Mouse (Mus musculus) large intestine, adult 2 months (tissue): ENCODE measurements around the gene Lsm6. TPM values are rescaled to one million over a fixed set of nuclear protein-coding genes. Genes with fewer than 3 reads are reported as not detected.
"Not testable (repeated sequence)": the region's sequence is repeated elsewhere in the genome, so short reads cannot be mapped to it uniquely, and the experiment has no call there.

Experiments
- DNase-seq: peaks from one replicate; pipeline ENCODE4 v3.0.0-alpha.2; 2012; ENCODE audit warnings: low read depth, low spot score
- WGBS: fragments of 180-500 bp; shearing (Covaris S2); methylation state at CpG from one replicate; pipeline ENCODE4 v1.1.7; 2018; 5-methylcytosine and 5-hydroxymethylcytosine counted together
- polyA plus RNA-seq: library from polyadenylated mRNA; depleted of rRNA; stranded (reverse); fragments of >200 nt; gene quantifications from 2 replicates; pipeline ENCODE4 v1.2.3, GENCODE M21; 2012; rRNA removed

The Lsm6 gene
- polyA plus RNA-seq: 9.0 and 9.1 TPM in 2 replicates

DNA sequence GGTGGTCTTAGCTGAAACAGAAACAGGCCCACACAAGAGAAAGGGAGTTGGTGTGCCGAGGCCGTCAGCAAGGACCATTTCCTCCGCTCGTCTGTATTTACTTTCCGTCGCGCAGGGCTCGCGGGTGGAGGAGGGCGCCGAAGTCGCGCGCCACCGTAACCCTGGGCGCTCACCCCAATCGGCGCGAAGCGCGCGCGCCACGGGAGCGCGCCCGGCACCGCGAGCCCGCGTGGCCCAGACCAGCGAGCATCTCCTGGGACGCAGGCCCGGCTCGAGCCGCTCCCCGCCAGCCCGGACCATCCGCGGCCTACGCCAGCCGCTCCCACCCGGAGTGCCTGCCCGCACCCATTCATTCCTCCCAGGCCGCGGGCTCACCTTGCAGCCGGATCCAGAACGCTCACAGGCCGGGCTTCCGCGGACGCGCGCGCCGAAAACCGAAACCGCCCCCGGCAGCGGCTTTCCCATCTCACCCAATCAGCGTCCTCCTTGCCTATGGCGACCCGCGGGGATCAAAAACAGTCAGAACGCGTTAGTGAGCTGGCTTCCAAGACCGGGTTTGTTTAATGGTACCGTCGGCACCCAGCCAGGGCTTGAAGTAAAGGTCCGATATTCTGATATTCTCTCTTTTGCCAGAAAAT is at the start of gene Lsm6:
Gene Lsm6, minus strand, starts transcription at position 468 of the 638 bp plus-strand sequence.
- peak; percentile 91 for DNase-seq
- WGBS: under 1% methylated on average over 70 of the region's 70 CpGs

DNA sequence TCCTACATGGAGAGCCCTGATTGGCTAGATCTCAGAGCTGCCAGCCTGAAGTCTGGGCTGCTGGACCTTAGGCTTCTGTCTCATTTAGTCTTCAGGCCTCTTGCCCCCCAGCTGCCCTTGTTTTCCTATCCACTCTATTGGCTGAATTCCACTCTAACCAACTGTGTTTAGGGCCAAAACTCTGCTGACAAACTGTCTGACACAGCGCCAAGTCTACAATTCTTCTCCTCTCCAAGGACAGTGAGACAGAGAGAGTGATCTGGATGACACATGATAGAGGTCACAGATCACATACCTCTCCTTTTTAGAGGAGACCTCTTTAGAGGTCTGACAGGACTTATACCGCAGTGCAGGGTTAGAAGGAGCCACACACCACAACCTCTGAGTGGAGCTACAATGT is 46.1 kb upstream of the Lsm6 start:
- DNase-seq: no peak
- WGBS: 83% methylated on average over 2 of the region's 2 CpGs

DNA sequence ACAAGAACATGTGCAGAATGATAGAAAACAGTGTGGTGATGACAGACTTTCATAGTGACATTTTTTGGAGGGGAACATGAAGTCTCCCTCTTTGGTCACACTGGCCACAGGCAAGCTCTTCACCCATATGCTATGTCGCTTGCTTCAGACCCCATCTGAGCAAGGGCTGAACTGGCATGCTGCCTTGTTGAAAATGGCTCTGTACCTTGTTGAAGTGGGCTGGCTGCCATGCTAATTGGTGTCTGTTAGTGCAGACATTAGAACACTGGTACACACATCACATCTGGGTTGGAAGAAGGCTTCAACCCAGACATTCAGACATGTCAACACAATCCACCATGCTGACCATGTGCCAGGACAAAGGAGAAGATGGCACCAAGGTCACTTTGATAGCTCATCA is 42.1 kb upstream of the Lsm6 start:
- 77% methylated on average over 1 of the region's 1 CpGs for WGBS

DNA sequence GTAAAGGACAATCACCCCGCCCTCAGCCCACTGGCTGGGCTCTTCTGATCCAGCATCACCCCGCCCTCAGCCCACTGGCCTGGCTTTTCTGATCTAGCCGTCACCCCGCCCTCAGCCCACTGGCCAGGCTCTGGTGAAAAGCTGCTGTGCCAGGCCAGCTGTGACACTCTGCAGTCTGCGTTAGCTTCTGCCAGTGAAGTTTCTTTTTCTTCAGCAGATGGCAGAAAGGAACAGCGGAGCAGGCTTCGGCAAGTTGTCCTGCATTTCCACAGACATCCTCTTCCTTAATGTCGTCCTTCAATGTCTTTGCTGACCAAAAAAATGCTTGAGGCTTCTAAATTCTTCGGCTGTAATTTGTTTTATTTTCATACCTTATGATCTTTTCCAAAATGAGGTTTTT is 41.1 kb upstream of the Lsm6 start:
- WGBS: 58% methylated on average over 9 of the region's 9 CpGs

More for the DNA sequence above, 42.1 kb upstream of the Lsm6 start:
- DNase-seq: no peak

DNA sequence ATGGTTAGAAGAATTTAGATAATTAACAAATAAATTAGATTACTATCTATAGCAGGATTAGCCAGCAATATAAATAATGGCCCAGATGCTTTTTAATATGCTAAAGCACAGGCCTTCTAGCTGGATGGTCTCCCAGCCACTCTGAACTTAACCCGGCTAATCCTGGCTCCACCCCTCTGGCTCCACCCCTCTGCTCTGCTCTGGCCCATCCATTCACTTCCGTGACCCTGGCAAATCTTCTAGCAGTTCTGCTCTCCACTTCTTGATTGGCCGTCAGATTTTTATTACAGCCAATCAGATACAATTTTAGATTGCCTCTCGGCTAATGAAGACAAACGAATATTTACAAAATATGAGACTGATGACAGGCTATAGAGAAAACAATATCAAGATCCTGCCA is 39.8 kb upstream of the Lsm6 start:
- 45% methylated on average over 5 of the region's 5 CpGs for WGBS
- no peak for DNase-seq

More for the DNA sequence above, 41.1 kb upstream of the Lsm6 start:
- DNase-seq: no peak

DNA sequence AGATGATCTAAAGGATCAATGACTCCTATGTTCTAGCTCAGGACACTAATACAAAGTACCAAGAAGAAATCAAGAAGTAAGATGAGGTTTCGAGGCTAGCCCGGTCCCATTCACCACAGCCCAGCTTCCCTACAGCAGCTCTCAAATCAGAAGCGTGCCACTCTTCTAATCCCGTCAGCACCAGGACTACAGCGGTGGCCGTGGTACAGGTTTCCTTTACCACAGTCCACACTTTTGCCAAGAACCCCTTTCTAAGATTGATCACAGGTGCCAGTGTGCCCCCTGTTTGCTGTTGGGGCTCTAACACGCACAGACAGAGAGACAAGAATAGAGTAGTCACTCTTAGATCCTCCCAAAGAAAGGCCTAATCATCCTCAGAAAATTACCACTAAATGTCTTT is 36.5 kb upstream of the Lsm6 start:
- WGBS: 90% methylated on average over 7 of the region's 7 CpGs
- no peak for DNase-seq

DNA sequence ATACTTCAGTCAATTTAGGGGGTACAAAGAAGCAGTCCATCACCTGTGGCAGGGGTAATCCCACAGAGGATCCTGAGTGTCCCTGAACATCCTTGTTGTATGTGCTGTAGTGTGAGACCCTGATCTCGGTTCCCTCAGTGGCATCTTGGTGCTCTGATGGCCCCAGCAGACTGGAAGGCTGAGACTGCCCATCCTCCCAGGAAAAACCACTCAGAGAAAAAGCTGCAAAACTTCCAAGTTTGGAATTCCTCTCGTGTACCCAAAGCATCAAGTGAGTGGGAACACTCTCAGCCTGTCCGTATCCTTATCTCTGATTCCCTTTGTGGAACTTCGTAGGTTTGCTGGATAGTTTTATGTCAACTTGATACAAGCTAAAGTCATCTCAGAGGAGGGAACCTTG is 31.3 kb upstream of the Lsm6 start:
- WGBS: 76% methylated on average over 4 of the region's 4 CpGs
- DNase-seq: no peak

DNA sequence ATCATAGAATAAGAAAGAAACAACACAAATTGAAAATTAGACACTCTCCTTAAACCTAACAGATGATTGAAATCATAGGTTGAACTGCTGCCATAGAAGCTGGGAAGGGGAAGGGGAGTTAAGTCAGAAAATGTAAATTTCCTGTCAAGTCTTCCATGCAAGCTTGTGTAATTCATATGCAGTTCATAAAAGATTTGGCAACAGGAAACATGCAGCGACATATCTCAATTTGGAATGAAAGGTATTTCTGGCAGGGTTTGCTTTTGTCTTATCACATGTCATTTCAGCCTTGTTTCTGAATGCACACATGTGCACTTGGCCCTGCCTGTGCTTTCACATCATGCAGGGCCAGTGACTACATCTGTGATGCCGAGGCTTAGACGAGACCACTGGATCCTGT is 26.3 kb upstream of the Lsm6 start:
- DNase-seq: no peak
- WGBS: 85% methylated on average over 3 of the region's 3 CpGs

DNA sequence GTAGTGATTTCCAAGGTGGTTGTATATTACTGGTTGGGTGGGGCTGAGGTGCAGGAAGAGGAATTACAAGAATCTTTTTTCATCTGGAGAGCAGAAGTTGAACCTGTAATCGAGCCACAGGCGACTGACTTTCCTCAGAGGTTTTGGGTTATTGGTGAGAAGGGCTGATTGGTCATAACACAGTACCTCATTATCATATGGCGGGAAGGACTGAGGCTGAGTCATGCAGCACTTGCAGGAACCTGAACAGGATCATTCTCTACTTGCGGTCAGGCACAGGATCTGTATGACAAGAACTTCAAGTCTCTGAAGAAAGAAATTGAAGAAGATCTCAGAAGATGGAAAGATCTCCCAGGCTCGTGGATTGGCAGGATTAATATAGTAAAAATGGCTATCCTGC is 23.6 kb upstream of the Lsm6 start:
- 76% methylated on average over 5 of the region's 5 CpGs for WGBS
- DNase-seq: no peak

DNA sequence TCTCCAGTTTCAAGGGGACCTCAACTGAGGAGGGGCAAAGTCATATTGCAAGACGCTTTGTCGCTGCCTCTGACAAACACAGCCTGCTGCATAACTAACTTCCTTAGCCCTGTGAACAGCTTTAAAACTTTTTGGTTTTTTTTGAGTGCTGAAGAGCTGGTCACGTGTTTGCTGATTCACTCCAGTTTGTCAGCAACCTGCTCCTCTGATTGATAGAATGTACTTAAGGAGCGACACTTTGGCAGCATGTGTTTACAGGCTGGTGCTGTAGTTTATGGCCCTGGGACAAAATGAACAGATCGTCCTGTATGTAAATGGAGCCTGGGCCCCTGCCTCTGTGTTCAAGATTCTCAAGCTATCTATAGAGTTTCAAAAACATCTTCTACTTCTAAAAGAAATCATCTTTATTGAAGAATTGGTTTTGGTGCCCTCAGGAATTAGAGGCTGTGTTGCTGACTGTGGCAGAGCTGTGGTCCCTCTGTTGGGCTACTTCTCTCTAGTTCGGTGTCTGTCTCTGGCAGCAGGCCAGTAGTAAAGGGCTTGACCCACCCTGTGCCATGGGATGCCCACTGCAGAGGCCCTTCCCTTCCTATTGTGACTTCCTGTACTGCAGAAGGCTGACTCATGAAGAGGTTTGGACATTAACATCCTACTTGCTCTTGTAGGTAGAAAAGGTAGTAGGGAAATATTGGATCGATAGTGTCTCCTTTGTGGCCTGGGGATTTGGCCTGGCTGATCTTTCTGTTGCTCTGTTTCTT is 17.9 kb upstream of the Lsm6 start:
- DNase-seq: no peak
- 53% methylated on average over 7 of the region's 7 CpGs for WGBS

DNA sequence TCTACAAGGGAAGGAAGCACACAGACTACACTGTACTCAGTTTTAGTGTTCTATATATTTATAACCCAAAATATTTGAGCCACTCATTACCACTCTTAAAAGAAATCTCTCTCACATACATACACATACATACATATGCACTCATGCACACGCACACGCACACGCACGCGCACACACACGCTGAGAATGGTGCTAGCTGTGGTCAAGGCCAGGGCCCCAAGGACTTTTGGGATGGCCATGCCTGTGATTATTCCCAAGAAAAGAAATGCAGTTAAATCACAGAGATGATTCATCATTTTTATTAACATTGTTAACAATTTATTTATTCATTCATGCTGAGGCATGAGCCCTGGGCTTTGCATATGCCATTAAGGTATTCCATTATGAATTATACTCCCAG is 15.2 kb upstream of the Lsm6 start:
- WGBS: 95% methylated on average over 6 of the region's 6 CpGs
- no peak for DNase-seq

DNA sequence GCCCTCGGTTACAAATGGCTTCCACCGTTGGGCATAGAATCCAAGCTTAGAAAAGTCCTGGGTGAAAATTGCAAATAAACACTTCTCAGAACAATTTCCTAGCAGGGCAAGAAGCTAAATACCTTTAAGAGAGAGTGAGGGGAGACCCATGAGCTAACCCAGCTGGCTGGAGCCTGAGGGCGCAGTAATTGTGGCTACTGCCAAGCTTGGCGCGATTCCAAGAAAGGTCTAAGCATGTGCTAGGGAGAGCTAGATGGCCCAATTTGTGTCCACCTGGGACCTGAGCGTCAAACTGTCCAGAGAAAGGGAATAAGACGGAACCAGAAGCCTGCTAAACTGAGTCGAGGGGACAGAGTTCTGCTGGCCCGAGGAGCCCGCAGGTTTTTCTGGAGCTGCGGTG is 7.5 kb upstream of the Lsm6 start:
- no peak for DNase-seq
- WGBS: 86% methylated on average over 11 of the region's 11 CpGs

DNA sequence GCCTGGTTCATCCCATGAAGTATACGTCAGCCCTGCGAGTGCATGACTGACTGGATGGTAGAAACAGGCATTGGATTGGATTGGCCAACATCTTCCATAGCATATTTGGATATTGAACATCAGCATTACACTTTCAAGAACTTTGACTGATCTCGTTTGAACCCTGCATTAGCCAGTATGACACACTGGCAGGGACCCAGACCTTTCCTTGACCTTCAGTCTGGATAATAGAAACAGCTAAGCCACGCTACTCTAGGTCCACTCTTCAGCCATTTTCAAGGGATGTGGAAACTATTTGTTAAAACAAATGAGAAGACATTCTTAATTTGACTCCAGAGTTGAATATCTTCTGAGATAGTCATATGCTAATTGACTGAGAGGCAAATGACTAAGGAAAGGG is 3.6 kb upstream of the Lsm6 start:
- WGBS: 83% methylated on average over 4 of the region's 4 CpGs
- no peak for DNase-seq

DNA sequence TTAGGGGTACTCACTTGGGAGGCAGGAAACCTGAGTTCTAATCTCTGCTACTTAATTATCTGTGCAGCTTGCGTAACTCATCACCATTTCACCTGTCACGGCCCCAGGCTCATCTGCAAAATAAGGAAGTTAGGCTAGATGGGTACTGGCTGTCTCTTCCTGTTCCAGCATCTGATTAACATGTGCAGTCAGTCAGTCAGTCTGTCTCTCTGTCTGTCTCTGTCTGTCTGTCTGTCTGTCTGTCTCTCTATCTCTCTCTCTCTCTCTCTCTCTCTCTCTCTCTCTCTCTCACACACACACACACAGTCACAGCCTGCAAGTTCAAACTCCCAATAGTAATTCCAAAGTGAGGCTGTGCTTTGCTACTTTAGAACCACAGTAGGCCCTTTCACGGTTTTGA is 967 bp downstream of the Lsm6 start:
- not testable (repeated sequence) for DNase-seq
- 29% methylated on average over 3 of the region's 3 CpGs for WGBS

DNA sequence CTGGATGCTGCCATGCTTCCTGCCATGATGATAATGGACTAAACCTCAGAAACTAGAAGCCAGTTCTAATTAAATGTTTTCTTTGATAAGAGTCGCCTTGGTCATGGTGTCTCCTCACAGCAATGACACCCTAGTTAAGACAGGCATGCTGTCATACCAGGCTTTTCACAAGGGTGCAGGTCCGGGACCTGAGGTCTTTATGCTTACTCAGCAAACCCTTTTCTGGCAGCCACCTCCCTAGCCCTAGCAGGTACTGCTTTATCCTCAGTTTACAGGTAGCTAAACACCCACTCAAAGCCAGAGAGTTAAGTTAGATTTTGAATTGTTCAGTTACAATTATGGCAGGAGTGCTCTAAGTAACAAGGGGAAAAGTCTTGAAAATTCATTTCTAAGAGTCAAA is 6.2 kb downstream of the Lsm6 start:
- 99% methylated on average over 2 of the region's 2 CpGs for WGBS
- no peak for DNase-seq

DNA sequence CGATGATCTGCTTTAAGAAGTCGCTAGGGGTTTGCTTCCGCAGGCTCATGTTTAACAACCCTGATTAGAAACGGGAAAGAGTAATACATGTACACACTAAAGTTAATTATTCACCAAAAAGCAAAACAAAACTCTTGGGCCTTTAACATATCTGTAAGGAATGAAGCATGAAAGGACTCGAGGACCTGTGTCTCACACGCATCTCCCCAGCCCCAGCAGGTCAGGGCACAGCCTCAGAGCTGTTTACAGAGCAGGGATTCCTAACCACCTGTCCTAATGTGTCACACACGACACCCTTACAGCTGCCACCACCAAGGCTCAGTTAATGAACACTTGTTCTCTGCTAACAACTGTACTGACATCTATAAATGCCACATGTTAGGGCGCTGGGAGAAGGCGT is 7.9 kb downstream of the Lsm6 start:
- DNase-seq: no peak
- WGBS: 41% methylated on average over 9 of the region's 9 CpGs

DNA sequence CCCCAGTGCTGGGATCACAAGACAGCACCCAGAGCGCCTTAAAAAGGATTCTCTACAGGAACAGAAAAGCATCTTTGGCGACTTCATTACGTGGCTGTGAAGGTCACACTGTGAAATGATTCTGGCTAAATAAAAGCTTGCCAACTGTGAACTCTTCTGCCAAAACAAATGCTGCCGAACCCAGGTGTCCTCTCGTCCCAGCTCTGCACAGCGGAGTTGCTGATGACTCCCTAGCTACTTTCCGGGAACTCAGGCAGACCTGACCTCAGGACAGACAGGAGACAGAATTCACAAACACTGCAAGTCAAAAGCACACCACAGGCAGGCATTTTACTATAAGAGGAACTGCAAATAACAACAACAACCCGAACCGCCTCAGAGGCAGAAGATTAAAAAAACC is 8.5 kb downstream of the Lsm6 start:
- DNase-seq: no peak
- 77% methylated on average over 9 of the region's 9 CpGs for WGBS

DNA sequence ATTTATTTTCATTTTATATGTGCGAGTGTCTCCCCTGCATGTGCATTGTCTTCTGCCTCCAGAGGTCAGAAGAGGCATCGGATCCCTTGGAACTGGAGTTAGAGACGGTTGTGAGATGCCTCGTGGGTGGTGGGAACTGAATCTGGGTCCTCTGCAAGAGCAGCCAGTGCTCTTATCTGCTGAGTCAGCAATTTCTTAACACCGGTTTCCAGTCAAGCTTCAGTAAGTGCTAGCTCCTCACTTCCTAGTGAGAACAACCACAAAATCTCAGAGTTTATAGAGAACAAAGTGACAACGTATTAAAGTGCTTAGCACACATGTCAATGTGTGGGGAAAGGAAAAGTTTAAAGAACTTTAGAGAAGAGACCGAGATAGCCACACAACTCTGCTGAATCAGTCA is 9.2 kb downstream of the Lsm6 start:
- no peak for DNase-seq
- 91% methylated on average over 7 of the region's 7 CpGs for WGBS

DNA sequence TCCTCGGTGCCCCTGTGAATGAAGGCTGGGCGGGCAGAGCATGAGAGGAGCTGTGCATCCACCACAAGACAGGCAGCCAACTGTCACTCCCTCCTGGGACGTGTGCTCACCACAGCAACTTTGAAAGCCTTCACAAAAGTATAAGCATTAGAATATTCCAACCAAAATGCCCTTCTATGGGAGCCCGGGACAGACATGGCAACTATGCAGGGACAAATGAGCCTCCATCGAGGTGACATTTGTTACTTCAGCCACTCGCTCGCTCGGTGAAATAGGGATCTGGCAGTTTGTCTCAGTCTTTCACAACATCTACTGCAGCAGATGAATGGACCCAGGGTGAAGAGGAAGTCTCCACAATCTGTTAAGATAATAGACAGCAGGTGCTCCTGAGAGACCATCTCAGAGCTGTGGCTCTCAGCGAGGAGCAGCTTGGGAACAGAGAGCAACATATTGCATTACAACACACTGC is 10.7 kb downstream of the Lsm6 start:
- no peak for DNase-seq

DNA sequence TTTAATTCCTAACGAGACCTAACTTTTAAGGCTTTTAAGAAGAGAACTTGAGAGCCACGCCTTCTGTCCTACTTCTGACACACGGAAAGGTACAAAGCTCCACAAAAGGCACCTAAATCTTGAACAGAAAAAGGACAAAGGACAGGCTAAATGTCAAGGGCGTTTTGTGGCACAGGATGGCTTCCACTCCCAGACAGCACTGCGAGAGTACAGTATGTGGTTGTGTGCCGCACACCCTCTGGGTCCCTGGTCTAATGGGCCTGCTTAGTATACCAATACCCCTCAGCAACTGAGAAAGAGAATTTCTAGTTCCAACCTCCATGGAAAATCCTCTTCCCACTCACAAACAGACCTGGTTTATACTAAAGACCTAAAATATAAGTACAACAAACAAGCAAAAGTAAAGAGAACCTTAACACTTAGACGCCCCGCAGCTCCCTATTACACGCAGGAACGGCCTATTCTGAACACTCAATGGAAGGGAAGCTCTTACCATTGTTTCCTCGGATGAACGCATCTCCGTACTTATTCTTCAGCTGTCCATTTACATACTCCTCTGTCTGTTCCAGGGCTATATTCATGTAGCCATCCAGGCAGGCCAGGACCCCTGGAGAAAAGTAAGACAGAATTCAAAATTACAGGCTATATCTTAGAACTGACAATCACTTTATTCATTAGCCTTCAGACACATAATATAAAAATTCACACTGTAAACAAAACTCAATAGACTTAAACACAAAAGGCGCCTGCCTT is 11.3 kb downstream of the Lsm6 start:
- 94% methylated on average over 14 of the region's 14 CpGs for WGBS
- DNase-seq: no peak

More for the DNA sequence above, 10.7 kb downstream of the Lsm6 start:
- 86% methylated on average over 9 of the region's 9 CpGs for WGBS

DNA sequence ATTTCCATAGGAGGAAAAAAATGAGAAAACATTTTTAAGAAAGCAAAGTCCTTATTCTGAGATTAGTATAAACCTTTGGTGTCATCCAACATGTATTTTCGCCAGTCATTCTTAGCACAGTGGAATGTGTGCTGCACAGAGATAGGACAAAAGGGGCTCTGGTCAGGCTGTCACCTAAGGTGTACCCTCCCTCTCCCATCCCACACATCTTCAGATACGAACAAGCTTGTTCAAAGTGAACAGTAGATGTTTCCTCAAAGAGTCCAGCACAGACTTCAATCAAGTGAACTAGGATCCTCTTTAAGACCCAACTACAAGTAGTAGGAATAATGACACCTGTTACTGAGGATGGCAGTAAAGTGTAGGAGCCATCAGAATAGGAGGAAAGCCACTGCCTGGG is 12.1 kb downstream of the Lsm6 start:
- DNase-seq: no peak
- 98% methylated on average over 2 of the region's 2 CpGs for WGBS
